Mouse (Mus musculus) heart, embryonic 14.5 days (tissue): ENCODE data around the gene Pkn3. TPM values are rescaled to one million over a fixed set of nuclear protein-coding genes. Genes with fewer than 3 reads are reported as not detected.
A peak's percentile ranks its signal among the peaks of the same experiment; 100 is the strongest.
"Not testable (repeated sequence)": the region's sequence is repeated elsewhere in the genome, so short reads cannot be mapped to it uniquely, and the experiment has no call there.

Source experiments
- ATAC-seq: fragments of 200-750 bp; cut with Nextera tagmentation; 2 replicates; pipeline ENCODE4 v1.8.0; 2017; ENCODE audit warnings: low read depth, moderate TSS enrichment; ENCODE audit not compliant: insufficient number of reproducible peaks, insufficient read depth, low FRiP score
- H3K27ac ChIP-seq, 2 experiments: fragments of 200-500 bp in 1 of 2; fragments of 300-500 bp in 1 of 2; sonication (generic) in 1 of 2; replicated peaks in 1 of 2; 2 replicates each; pipeline ENCODE4 v1.5.1; 2012 to 2014; ENCODE audit warnings: low read depth in 2 of 2, low read length in 2 of 2, control low read depth in 1 of 2, mild to moderate bottlenecking in 1 of 2, mixed read lengths in 1 of 2; ENCODE audit not compliant: control insufficient read depth in 1 of 2, insufficient read depth in 1 of 2
- H3K27me3 ChIP-seq: fragments of 300-500 bp; sonication (generic); 2 replicates; pipeline ENCODE4 v1.6.1; 2014; ENCODE audit warnings: mild to moderate bottlenecking, low read length, control low read depth; ENCODE audit not compliant: control insufficient read depth, insufficient read depth
- H3K36me3 ChIP-seq: fragments of 300-500 bp; sonication (generic); 2 replicates; pipeline ENCODE4 v1.6.1; 2014; ENCODE audit warnings: mild to moderate bottlenecking, control low read depth, low read length, mixed read lengths; ENCODE audit not compliant: control insufficient read depth, insufficient read depth
- H3K4me1 ChIP-seq, 2 experiments: fragments of 200-500 bp in 1 of 2; fragments of 300-500 bp in 1 of 2; sonication (generic) in 1 of 2; 2 replicates each; pipeline ENCODE4 v1.6.1; 2012 to 2014; ENCODE audit warnings: low read length in 2 of 2, control low read depth in 1 of 2, mixed read lengths in 1 of 2; ENCODE audit not compliant: control insufficient read depth in 2 of 2, insufficient read depth in 2 of 2
- H3K4me2 ChIP-seq: fragments of 300-500 bp; sonication (generic); 2 replicates; pipeline ENCODE4 v1.6.1; 2014; ENCODE audit warnings: mild to moderate bottlenecking, low read length
- H3K4me3 ChIP-seq, 2 experiments: fragments of 200-500 bp in 1 of 2; fragments of 300-500 bp in 1 of 2; sonication (generic) in 1 of 2; 2 replicates each; pipeline ENCODE4 v1.5.1; 2012 to 2014; ENCODE audit warnings: low read length in 2 of 2, mild to moderate bottlenecking in 2 of 2, control low read depth in 1 of 2, low read depth in 1 of 2, moderate library complexity in 1 of 2; ENCODE audit not compliant: control insufficient read depth in 1 of 2, insufficient read depth in 1 of 2
- H3K9ac ChIP-seq: fragments of 300-500 bp; sonication (generic); 2 replicates; pipeline ENCODE4 v1.6.1; 2014; ENCODE audit warnings: mild to moderate bottlenecking, low read length
- H3K9me3 ChIP-seq: fragments of 300-500 bp; sonication (generic); 2 replicates; pipeline ENCODE4 v1.6.1; 2016; ENCODE audit warnings: low read length, control low read depth; ENCODE audit not compliant: control insufficient read depth
- WGBS: fragments of 180-500 bp; shearing (Covaris S2); extraction: QIAGEN DNeasy Blood & Tissue Kit; methylation state at CpG from one replicate; pipeline ENCODE4 v1.1.7; 2014; 5-methylcytosine and 5-hydroxymethylcytosine counted together
- polyA plus RNA-seq: library from polyadenylated mRNA; unstranded; fragments of >200 nt; fragmentation: Nextera tagmentation; extraction: Ambion mirVana; gene quantifications from 2 replicates; pipeline ENCODE4 v1.2.1, GENCODE M21; 2014

Gene Pkn3
- polyA plus RNA-seq, 1 experiment from 2014 or later = 10.0 TPM

GRCm38 (mm10) chr2:30044550-30044949 is 32.9 kb upstream of the Pkn3 start:
- H3K4me3 ChIP-seq = no peak overlapping the region
- no peak for ATAC-seq
- 83% methylated on average over 5 of the region's 5 CpGs for WGBS

GRCm38 (mm10) chr2:30047127-30047526 is 30.4 kb upstream of the Pkn3 start:
- Histone ChIP-seq H3K4me3 (no peak overlapping the region), H3K4me1 (peaks cover 4 to 5% of the 10 kb centered on the region in 2 experiments; a peak in 3 of 4 replicates), H3K9me3 (no peaks in the 10 kb centered on the region), H3K4me2 (no peak overlapping the region), H3K27ac (no peak overlapping the region), H3K9ac (no peak overlapping the region), H3K27me3 (no peaks in the 10 kb centered on the region), H3K36me3 (0 out of 2 replicates have a peak, but pooled peaks cover 3% of the 10 kb centered on the region)
- no peak for ATAC-seq
- WGBS = 96% methylated on average over 6 of the region's 6 CpGs

More at GRCm38 (mm10) chr2:30044550-30044949, 32.9 kb upstream of the Pkn3 start:
- no peaks in the 10 kb centered on the region for H3K27me3 ChIP-seq
- H3K36me3 ChIP-seq = 0 out of 2 replicates have a peak, but pooled peaks cover 3% of the 10 kb centered on the region
- no peak overlapping the region for H3K9ac ChIP-seq
- peaks cover 4 to 5% of the 10 kb centered on the region in 2 experiments; a peak in 3 of 4 replicates for H3K4me1 ChIP-seq
- no peaks in the 10 kb centered on the region for H3K9me3 ChIP-seq
- no peak overlapping the region for H3K4me2 ChIP-seq
- no peak overlapping the region for H3K27ac ChIP-seq

- H3K36me3 ChIP-seq = 0 out of 2 replicates have a peak, but pooled peaks cover 3% of the 10 kb centered on the region
- peak overlapping the region; percentile 65 to 70 for H3K4me3 ChIP-seq
- H3K27me3 ChIP-seq = no peaks in the 10 kb centered on the region
- H3K9me3 ChIP-seq = no peaks in the 10 kb centered on the region
- peaks cover 4 to 5% of the 10 kb centered on the region in 2 experiments; a peak in 3 of 4 replicates for H3K4me1 ChIP-seq
- H3K9ac ChIP-seq = peak overlapping the region; percentile 78
- peak overlapping the region; percentile 20 to 89; a peak in 2 of 4 replicates for H3K27ac ChIP-seq
- ATAC-seq = no peak
- H3K4me2 ChIP-seq = peak overlapping the region; percentile 86
- 55% methylated on average over 11 of the region's 11 CpGs for WGBS
Observed at GRCm38 (mm10) chr2:30048101-30048501, 29.4 kb upstream of the Pkn3 start.

- Histone ChIP-seq H3K36me3 (0 out of 2 replicates have a peak, but pooled peaks cover 3% of the 10 kb centered on the region), H3K9me3 (no peaks in the 10 kb centered on the region), H3K27me3 (no peaks in the 10 kb centered on the region), H3K4me3 (peak within 1 kb of the TSS; percentile 65 to 70), H3K27ac (peak within 1 kb of the TSS; percentile 89 to 94), H3K9ac (peak within 1 kb of the TSS; percentile 78), H3K4me1 (peaks cover 4 to 5% of the 10 kb centered on the region in 2 experiments; a peak in 3 of 4 replicates), H3K4me2 (peak within 1 kb of the TSS; percentile 86)
- peak; percentile 90 for ATAC-seq
- 1% methylated on average over 54 of the region's 54 CpGs for WGBS
Observed at GRCm38 (mm10) chr2:30048699-30049388, 28.6 kb upstream of the Pkn3 start, which contains the start of gene Wdr34. Gene Wdr34 (minus strand): TSS chr2:30048881.

GRCm38 (mm10) chr2:30049831-30050230 is 27.7 kb upstream of the Pkn3 start:
- peaks cover 4 to 5% of the 10 kb centered on the region in 2 experiments; a peak in 3 of 4 replicates for H3K4me1 ChIP-seq
- H3K9ac ChIP-seq = no peak overlapping the region
- no peaks in the 10 kb centered on the region for H3K9me3 ChIP-seq
- H3K4me3 ChIP-seq = no peak overlapping the region
- 0 out of 2 replicates have a peak, but pooled peaks cover 3% of the 10 kb centered on the region for H3K36me3 ChIP-seq
- WGBS = 70% methylated on average over 3 of the region's 3 CpGs
- no peak overlapping the region for H3K4me2 ChIP-seq
- no peak for ATAC-seq
- H3K27ac ChIP-seq = 0 out of 4 replicates have a peak overlapping the region, but pooled peaks of 1 of the 2 experiments have one; percentile 32
- no peaks in the 10 kb centered on the region for H3K27me3 ChIP-seq

- H3K9me3 ChIP-seq = no peaks in the 10 kb centered on the region
- no peak overlapping the region for H3K4me2 ChIP-seq
- no peak for ATAC-seq
- H3K4me1 ChIP-seq = peaks cover 5 to 6% of the 10 kb centered on the region in 2 experiments; a peak in 3 of 4 replicates
- no peak overlapping the region for H3K4me3 ChIP-seq
- no peak overlapping the region for H3K9ac ChIP-seq
- H3K27ac ChIP-seq = no peak overlapping the region
- no peaks in the 10 kb centered on the region for H3K36me3 ChIP-seq
- WGBS = 35% methylated on average over 6 of the region's 6 CpGs
- no peaks in the 10 kb centered on the region for H3K27me3 ChIP-seq
Observed at GRCm38 (mm10) chr2:30051992-30052761, 25.3 kb upstream of the Pkn3 start.

GRCm38 (mm10) chr2:30055310-30055709 is 22.2 kb upstream of the Pkn3 start:
- 89% methylated on average over 3 of the region's 3 CpGs for WGBS
- H3K4me2 ChIP-seq, H3K27me3 ChIP-seq: not testable (repeated sequence)

More at GRCm38 (mm10) chr2:30055310-30055709, 22.2 kb upstream of the Pkn3 start:
- H3K36me3 ChIP-seq, H3K9ac ChIP-seq, H3K27ac ChIP-seq, H3K9me3 ChIP-seq, H3K4me3 ChIP-seq, H3K4me1 ChIP-seq, ATAC-seq: not testable (repeated sequence)
